Mouse (Mus musculus) bone marrow, adult 2 months (tissue): ENCODE measurements around the gene Spg20. TPM values are rescaled to one million over a fixed set of nuclear protein-coding genes. Genes with fewer than 3 reads are reported as not detected.

Experiments used
- H3K27ac ChIP-seq: fragments of 200-500 bp; 2 replicates; pipeline ENCODE4 v1.5.1; 2012; ENCODE audit warnings: low read depth, mild to moderate bottlenecking, control low read depth, inconsistent platforms, low read length; ENCODE audit not compliant: control insufficient read depth, poor library complexity, insufficient read depth
- H3K4me1 ChIP-seq: fragments of 200-500 bp; 2 replicates; pipeline ENCODE4 v1.6.1; 2011; ENCODE audit warnings: low read length; ENCODE audit not compliant: control insufficient read depth, insufficient read depth
- H3K4me3 ChIP-seq: fragments of 200-500 bp; replicated peaks from 2 replicates; pipeline ENCODE3; 2011; ENCODE audit warnings: mild to moderate bottlenecking, low read depth, low read length, control low read depth; ENCODE audit not compliant: control insufficient read depth
- CTCF ChIP-seq: fragments of 200-500 bp; IDR thresholded peaks from 2 replicates; pipeline ENCODE4 v1.5.1; 2011; ENCODE audit warnings: low read length, control low read depth; ENCODE audit not compliant: control insufficient read depth, insufficient read depth
- POLR2A ChIP-seq: fragments of 200-500 bp; IDR thresholded peaks from 2 replicates; pipeline ENCODE4 v1.6.1; 2011; ENCODE audit warnings: low read depth, mild to moderate bottlenecking, control low read depth, low read length, borderline replicate concordance; ENCODE audit not compliant: control insufficient read depth
- WGBS: fragments of 180-500 bp; shearing (Covaris S2); methylation state at CpG from one replicate; pipeline ENCODE4 v1.1.7; 2018; 5-methylcytosine and 5-hydroxymethylcytosine counted together
- polyA plus RNA-seq: library from polyadenylated mRNA; stranded (reverse); fragments of >200 nt; gene quantifications from 2 replicates; pipeline ENCODE4 v1.2.4, GENCODE M21; 2011; ENCODE audit warnings: low replicate concordance; ENCODE audit not compliant: missing spikeins, insufficient read depth, insufficient read length

The Spg20 gene
- polyA plus RNA-seq, 1 experiment: 6.6 TPM

- no peak overlapping the region for H3K27ac ChIP-seq
- WGBS: 63% methylated on average over 4 of the region's 4 CpGs
- H3K4me1 ChIP-seq: no peaks in the 10 kb centered on the region
- TF ChIP-seq POLR2A: no peak
- TF ChIP-seq CTCF: no peak
- no peak overlapping the region for H3K4me3 ChIP-seq
Observed at GRCm38 (mm10) chr3:55163510-55163909, 51.6 kb downstream of the Spg20 start.

GRCm38 (mm10) chr3:55172478-55172877 is 60.6 kb downstream of the Spg20 start:
- H3K27ac ChIP-seq: no peak overlapping the region
- no peaks in the 10 kb centered on the region; the same call in 1 of the 2 replicates for H3K4me1 ChIP-seq
- TF ChIP-seq CTCF (no peak), POLR2A (no peak)
- H3K4me3 ChIP-seq: no peak overlapping the region
- 75% methylated on average over 3 of the region's 3 CpGs for WGBS

GRCm38 (mm10) chr3:55177271-55177670 is 65.4 kb downstream of the Spg20 start:
- Histone ChIP-seq H3K4me1 (no peaks in the 10 kb centered on the region; the same call in 1 of the 2 replicates), H3K27ac (no peak overlapping the region), H3K4me3 (no peak overlapping the region)
- no peak for TF ChIP-seq POLR2A
- TF ChIP-seq CTCF: no peak
- 70% methylated on average over 6 of the region's 6 CpGs for WGBS

- 86% methylated on average over 22 of the region's 22 CpGs for WGBS
- H3K4me1 ChIP-seq: no peaks in the 10 kb centered on the region
Observed at GRCm38 (mm10) chr3:55181766-55182165, 69.9 kb downstream of the Spg20 start, which contains the start of gene Sohlh2. Gene Sohlh2, plus strand, starts transcription at chr3:55182028.

More at GRCm38 (mm10) chr3:55181766-55182165, 69.9 kb downstream of the Spg20 start, which contains the start of gene Sohlh2:
- Histone ChIP-seq H3K4me3 (no peak within 1 kb of the TSS), H3K27ac (no peak within 1 kb of the TSS)
- TF ChIP-seq POLR2A: no peak
- no peak for TF ChIP-seq CTCF

Other genes starting within 250 kb of the Spg20 start
- not detected in 2 replicates for gene Sertm1, start 196.2 kb upstream of the Spg20 start, polyA plus RNA-seq
- not detected in 2 replicates for gene Ccna1, start 56.6 kb upstream of the Spg20 start, polyA plus RNA-seq
- not detected in 2 replicates for gene Ccdc169, start 25.2 kb downstream of the Spg20 start, polyA plus RNA-seq
- gene Sohlh2, start 69.9 kb downstream of the Spg20 start, polyA plus RNA-seq: not detected in 2 replicates
- 1.5 and 4.4 TPM in 2 replicates for gene Dclk1, start 130.3 kb downstream of the Spg20 start, polyA plus RNA-seq